Mouse (Mus musculus) brown adipose tissue, adult 24 weeks (tissue): ENCODE data around the gene Ccr6. TPM values are rescaled to one million over a fixed set of nuclear protein-coding genes. Genes with fewer than 3 reads are reported as not detected.
"Not testable (repeated sequence)": the region's sequence is repeated elsewhere in the genome, so short reads cannot be mapped to it uniquely, and the experiment has no call there.

Source experiments
- H3K27ac ChIP-seq: fragments of 200-500 bp; replicated peaks from 2 replicates; pipeline ENCODE4 v1.5.1; 2012; ENCODE audit warnings: low read depth, mild to moderate bottlenecking, low read length
- H3K4me1 ChIP-seq: fragments of 200-500 bp; 2 replicates; pipeline ENCODE4 v1.6.1; 2012; ENCODE audit warnings: low read length, mixed read lengths; ENCODE audit not compliant: control insufficient read depth, insufficient read depth, insufficient read length
- H3K4me3 ChIP-seq: fragments of 200-500 bp; 2 replicates; pipeline ENCODE4 v1.5.1; 2012; ENCODE audit warnings: low read depth, mild to moderate bottlenecking, low read length, moderate library complexity; ENCODE audit not compliant: insufficient read depth
- polyA plus RNA-seq: library from polyadenylated mRNA; stranded (reverse); fragments of >200 nt; gene quantifications from 2 replicates; pipeline ENCODE4 v1.2.4, GENCODE M21; 2012; ENCODE audit not compliant: missing spikeins, insufficient read depth, insufficient read length

Ccr6 gene
- polyA plus RNA-seq: not detected in 2 replicates

GRCm38 (mm10) chr17:8235743-8236142 is at the start of gene Ccr6:
Ccr6 (plus strand) TSS chr17:8236043.
- no peaks in the 10 kb centered on the region for H3K4me1 ChIP-seq
- no peak within 1 kb of the TSS for H3K27ac ChIP-seq
- H3K4me3 ChIP-seq: no peak within 1 kb of the TSS

GRCm38 (mm10) chr17:8193678-8194077 is 42.2 kb upstream of the Ccr6 start:
- H3K4me1 ChIP-seq: no peaks in the 10 kb centered on the region
- no peak overlapping the region for H3K27ac ChIP-seq
- no peak overlapping the region for H3K4me3 ChIP-seq

- H3K27ac ChIP-seq: 0 out of 2 replicates have a peak overlapping the region, but pooled peaks have one; percentile 14
- H3K4me3 ChIP-seq: no peak overlapping the region
These were observed 40.0 kb upstream of the Ccr6 start for GRCm38 (mm10) chr17:8195685-8196376.

GRCm38 (mm10) chr17:8197652-8198051 is 38.2 kb upstream of the Ccr6 start:
- no peak overlapping the region for H3K27ac ChIP-seq
- H3K4me3 ChIP-seq: no peak overlapping the region
- no peaks in the 10 kb centered on the region for H3K4me1 ChIP-seq

More at GRCm38 (mm10) chr17:8195685-8196376, 40.0 kb upstream of the Ccr6 start:
- no peaks in the 10 kb centered on the region for H3K4me1 ChIP-seq

DNA sequence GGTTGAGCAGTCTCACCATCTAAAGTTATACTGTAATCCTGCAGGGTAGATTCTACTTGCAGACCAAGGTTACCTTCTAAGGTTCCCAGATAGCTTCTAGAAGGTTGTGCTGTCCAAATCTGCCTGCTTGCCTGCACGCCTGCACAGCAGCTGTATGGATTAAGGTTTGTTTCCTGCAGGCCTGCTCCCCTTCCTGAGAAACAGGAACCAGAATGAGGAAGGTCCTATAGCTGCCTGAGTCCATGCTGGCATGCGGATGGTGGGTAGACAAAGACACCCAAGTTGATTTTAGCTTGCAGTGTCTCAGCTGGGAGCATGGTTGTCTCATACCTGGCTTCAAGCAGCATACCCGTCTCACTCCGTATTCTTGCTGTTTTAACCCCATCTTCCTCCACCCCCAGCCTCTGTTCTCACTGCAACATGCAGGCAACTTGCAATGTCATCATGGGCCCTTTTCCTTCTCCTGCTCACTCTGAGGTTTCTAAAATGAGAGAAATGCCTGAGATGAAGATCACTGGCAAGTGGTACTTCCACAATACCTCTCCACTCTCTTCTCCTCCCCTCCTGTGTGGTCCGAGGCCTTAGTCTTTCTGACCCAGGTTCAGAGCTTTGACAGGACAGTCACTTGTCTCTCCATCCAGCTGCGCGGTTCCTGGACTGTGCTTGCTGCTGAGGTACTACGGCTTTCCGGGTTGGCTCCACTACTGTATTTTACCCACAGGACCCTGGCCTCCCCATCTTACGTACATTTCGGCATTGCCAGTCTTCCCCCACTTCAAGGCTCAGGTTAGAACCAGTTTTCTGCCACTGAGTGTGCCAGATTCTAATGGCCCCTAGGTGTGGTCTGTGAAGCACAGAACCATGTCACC is 36.5 kb upstream of the Ccr6 start:
- Histone ChIP-seq H3K4me1 (no peaks in the 10 kb centered on the region), H3K27ac (no peak overlapping the region; the same call in 1 of the 2 replicates), H3K4me3 (no peak overlapping the region)

DNA sequence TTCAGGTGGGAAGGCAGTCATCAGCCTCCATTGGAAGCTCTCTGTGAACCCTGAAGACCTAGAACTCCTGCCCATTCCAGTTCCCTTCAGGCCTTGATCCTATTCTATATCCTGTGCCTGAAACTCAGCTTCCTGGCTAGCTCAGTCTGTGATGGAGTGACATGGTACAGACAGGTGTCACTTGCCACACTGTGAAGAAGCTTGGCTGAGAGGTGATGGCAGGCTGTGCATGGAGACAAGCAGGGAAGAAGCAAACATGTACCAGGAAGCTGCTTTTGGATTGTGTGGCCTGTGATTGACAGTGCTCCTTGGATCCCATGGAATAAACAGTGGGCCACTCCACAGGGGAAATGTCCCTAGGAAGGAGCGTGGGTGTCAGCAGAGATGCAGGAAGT is 35.9 kb upstream of the Ccr6 start:
- Histone ChIP-seq H3K4me1 (no peaks in the 10 kb centered on the region), H3K4me3 (no peak overlapping the region), H3K27ac (no peak overlapping the region)

DNA sequence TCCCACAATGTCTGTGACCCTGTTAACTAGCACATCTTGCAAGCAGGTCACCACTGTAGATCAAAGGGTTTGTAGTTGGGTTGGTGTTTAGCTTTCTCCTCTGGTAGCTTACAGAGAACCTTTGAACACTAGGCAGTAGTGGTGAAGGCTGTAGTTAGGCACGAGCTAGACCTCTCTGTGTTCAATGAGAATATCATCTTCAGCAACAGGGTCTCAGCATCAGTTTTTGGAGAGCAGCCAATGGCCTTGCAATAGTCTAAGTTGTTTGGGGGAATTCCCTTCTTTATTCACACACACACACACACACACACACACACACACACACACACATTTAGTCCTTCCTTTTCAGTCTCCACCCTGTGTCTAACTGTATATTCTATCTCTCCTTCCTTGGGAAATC is 32.4 kb upstream of the Ccr6 start:
- no peak overlapping the region for H3K27ac ChIP-seq
- H3K4me3 ChIP-seq: no peak overlapping the region
- H3K4me1 ChIP-seq: no peaks in the 10 kb centered on the region

GRCm38 (mm10) chr17:8205221-8205631 is 30.6 kb upstream of the Ccr6 start:
- H3K4me1 ChIP-seq, H3K27ac ChIP-seq, H3K4me3 ChIP-seq: not testable (repeated sequence)

DNA sequence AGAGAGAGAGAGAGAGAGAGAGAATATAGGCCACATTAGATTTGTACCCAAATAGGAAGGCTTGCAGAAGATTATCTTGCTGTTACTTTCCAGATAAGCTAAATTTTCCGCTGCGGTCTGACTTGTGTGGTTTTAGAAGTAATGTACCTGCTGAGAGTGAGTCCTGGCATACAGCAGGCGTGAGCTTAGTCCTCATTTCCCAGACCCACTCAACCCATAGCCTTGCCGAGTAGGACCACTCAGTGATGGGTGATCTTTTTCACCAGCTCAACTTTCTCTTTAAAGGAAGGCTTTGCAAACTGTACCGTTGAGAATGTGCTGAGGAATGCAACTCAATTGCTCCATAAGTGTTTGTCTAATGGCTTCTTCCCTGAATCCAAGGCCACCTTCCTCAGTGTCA is 29.2 kb upstream of the Ccr6 start:
- Histone ChIP-seq H3K4me3 (no peak overlapping the region), H3K4me1 (no peaks in the 10 kb centered on the region), H3K27ac (no peak overlapping the region)

- H3K4me3 ChIP-seq: no peak overlapping the region
- no peaks in the 10 kb centered on the region for H3K4me1 ChIP-seq
- H3K27ac ChIP-seq: no peak overlapping the region
These were observed 26.1 kb upstream of the Ccr6 start for GRCm38 (mm10) chr17:8209696-8210095.

- Histone ChIP-seq H3K4me3 (no peak overlapping the region), H3K4me1 (no peaks in the 10 kb centered on the region), H3K27ac (no peak overlapping the region)
These were observed 25.7 kb upstream of the Ccr6 start for GRCm38 (mm10) chr17:8210170-8210569.

DNA sequence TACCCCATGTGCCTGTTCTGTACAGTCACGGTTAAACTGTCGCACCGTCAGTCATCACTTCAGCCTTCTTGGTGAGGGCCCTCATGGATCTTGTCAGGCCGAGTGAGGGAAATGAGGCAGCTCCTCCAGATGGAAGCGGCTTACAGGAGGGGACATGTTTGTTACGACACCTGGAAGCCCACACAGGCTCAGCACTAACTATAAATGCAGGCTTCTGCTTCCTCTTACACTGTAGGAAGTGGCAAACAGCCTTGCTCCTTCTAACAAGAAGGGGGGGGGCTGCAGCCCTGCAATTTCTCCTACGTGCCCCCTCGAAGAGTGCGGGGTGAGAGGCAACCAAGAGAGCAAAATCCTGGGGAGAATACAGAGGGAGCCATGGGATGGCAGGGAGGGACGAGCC is 25.2 kb upstream of the Ccr6 start:
- Histone ChIP-seq H3K4me3 (no peak overlapping the region), H3K4me1 (no peaks in the 10 kb centered on the region), H3K27ac (no peak overlapping the region)

DNA sequence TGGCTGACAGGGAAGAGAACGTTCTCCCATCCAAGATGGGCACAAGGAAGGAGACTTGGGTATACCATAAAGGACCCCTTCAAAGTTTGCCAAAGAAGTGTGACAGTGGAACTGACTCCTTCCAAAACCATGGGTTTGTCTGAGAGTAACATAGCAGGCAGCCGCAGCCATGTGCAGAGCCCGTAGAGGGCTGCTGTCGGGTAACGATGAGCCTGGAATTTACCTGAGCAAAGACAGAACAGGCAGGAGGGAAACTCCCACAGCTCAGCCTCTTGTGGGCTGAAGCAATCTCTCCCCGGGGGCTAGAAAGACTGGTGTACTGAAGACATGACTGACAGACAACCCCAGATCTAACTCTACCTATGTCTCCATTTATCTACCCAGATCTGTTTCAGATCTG is 24.4 kb upstream of the Ccr6 start:
- H3K4me1 ChIP-seq: no peaks in the 10 kb centered on the region
- H3K4me3 ChIP-seq: no peak overlapping the region
- no peak overlapping the region for H3K27ac ChIP-seq

DNA sequence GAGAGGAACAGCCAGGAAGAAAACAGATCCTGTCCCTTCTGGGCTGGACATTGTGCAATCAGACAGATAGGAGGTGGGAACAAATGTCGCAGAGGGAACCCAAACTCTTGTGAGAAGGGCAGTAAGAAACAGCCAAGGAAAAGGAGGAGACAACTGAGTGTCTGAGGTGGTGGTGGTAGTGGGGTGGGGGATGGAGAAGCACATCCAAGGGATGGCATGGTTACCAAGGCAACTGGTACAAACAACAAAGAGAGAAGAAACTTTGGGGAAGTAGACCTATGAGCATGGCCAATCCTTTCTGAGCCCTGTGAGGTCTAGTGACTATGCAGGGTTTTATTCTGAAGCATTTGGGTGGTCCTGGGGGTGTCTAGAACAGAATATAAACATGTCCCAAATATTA is 21.5 kb upstream of the Ccr6 start:
- Histone ChIP-seq H3K4me3 (no peak overlapping the region), H3K4me1 (no peaks in the 10 kb centered on the region), H3K27ac (no peak overlapping the region)

DNA sequence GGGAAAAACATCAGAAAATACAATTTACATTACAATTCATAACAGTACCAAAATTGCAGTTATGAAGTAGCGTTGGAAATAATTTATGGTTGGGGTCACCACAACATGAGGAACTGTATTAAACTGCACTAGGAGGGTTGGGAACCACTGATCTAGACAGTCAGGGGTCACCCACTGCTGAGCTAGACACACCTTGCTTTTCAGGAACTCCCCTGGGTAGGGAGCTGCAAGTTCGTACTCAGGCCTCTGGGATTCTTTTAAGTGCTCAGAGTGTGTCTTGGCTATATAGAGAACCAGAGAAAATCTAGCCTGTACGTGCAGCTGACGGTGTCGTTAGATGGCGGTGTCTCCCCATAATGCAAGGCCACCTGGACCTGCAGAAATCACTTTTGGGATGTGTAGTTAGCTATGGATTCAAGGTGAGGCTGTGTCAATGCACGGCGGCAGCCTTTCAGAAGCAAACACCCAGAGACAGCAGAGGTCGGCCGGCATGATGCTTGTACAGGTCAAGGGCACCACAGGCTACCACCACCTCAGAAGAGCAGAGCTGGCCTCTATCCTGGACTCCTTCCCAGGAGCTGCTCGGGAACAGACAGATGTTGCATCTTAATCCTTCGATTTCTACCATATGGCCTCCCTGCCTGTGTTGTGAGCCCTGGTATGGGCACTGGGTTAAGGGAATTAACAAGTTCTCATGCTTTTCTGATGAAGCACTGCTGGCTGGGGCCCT is 20.7 kb upstream of the Ccr6 start:
- H3K4me3 ChIP-seq: no peak overlapping the region
- no peak overlapping the region for H3K27ac ChIP-seq
- H3K4me1 ChIP-seq: no peaks in the 10 kb centered on the region
